Mouse (Mus musculus): Measurements from ENCODE around the gene Osgep. TPM values are rescaled to one million over a fixed set of nuclear protein-coding genes. Genes with fewer than 3 reads are reported as not detected.

Gene Osgep
- total RNA-seq, 1 experiment from 2014 or later: 106 TPM

DNA sequence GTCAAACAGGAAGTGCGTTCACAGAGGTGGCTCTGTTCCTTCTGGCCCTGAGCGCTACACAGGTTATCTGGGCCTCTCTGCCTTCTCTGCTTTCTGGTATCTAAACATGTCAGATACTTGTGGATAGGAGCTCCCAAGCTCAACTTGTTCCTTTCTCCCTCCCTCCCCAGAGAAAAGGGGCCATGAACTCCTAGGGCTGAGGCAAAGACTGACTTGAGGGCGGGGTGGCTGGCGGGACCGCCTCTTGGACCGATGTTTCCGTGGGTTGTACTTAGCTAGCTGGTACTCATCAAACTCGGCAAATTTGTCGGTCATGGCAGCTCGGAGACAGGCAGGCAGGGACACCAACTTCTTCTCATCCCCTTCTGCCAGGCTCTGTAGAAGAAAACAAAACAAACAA lies 62.1 kb downstream of the Osgep start:
- ATAC-seq (replicated peaks in 1 of 2; ENCODE audit: insufficient read depth in 1 of 2, low FRiP score in 2 of 2, low TSS enrichment in 1 of 2, low read depth in 1 of 2, poor library complexity in 2 of 2, severe bottlenecking in 2 of 2): no peak

Other genes with a start within 250 kb of the Osgep start
- gene Olfr747, start 231.7 kb downstream of the Osgep start, total RNA-seq (2017): not detected in 2 replicates
- gene Olfr748, start 217.5 kb downstream of the Osgep start, total RNA-seq (2017): not detected in 2 replicates
- not detected in 2 replicates for gene Olfr749, start 179.8 kb downstream of the Osgep start, total RNA-seq (2017)
- gene Ttc5, start 139.4 kb downstream of the Osgep start, total RNA-seq (2017): 38.0 and 55.2 TPM in 2 replicates
- gene Ccnb1ip1, start 117.2 kb downstream of the Osgep start, total RNA-seq (2017): not detected in 2 replicates
- 91.4 and 97.5 TPM in 2 replicates for gene Parp2, start 117.1 kb downstream of the Osgep start, total RNA-seq (2017)
- gene Tep1, start 54.3 kb downstream of the Osgep start, total RNA-seq (2017): 6.6 and 24.2 TPM in 2 replicates
- not detected in 2 replicates for gene Klhl33, start 27.4 kb downstream of the Osgep start, total RNA-seq (2017)
- gene Apex1, start 75 bp upstream of the Osgep start, total RNA-seq (2017): 136 and 150 TPM in 2 replicates
- 9.0 and 15.9 TPM in 2 replicates for gene Pip4p1, start 6.0 kb upstream of the Osgep start, total RNA-seq (2017)
- gene Pnp, start 6.2 kb upstream of the Osgep start, total RNA-seq (2017): 101 and 172 TPM in 2 replicates
- 45.7 and 69.8 TPM in 2 replicates for gene Gm49342, start 19.6 kb upstream of the Osgep start, total RNA-seq (2017)
- gene Pnp2, start 31.1 kb upstream of the Osgep start, total RNA-seq (2017): 3.5 and 4.7 TPM in 2 replicates
- gene Rnase10, start 82.9 kb upstream of the Osgep start, total RNA-seq (2017): not detected in 2 replicates
- not detected in 2 replicates for gene Rnase9, start 117.0 kb upstream of the Osgep start, total RNA-seq (2017)
- not detected in 2 replicates for gene Rnase11, start 125.3 kb upstream of the Osgep start, total RNA-seq (2017)
- 5.3 TPM in 1 of 2 replicates, not detected in the other for gene Rnase12, start 132.8 kb upstream of the Osgep start, total RNA-seq (2017)
- gene Olfr750, start 149.5 kb upstream of the Osgep start, total RNA-seq (2017): not detected in 2 replicates
- 3.3 and 6.2 TPM in 2 replicates for gene Rnase4, start 166.2 kb upstream of the Osgep start, total RNA-seq (2017)
- gene Ang, start 166.3 kb upstream of the Osgep start, total RNA-seq (2017): 5.9 TPM in 1 of 2 replicates, not detected in the other
- gene Eddm3b, start 189.5 kb upstream of the Osgep start, total RNA-seq (2017): not detected in 2 replicates
- 66.9 and 80.2 TPM in 2 replicates for gene Rnase6, start 199.0 kb upstream of the Osgep start, total RNA-seq (2017)
- gene Rnase1, start 221.9 kb upstream of the Osgep start, total RNA-seq (2017): not detected in 2 replicates
- gene Rnase2b, start 237.4 kb upstream of the Osgep start, total RNA-seq (2017): not detected in 2 replicates

Measured in hematopoietic stem cell, adult 5-6 weeks (primary cell).